Mouse (Mus musculus): Measurements from ENCODE around the gene Kncn. TPM values are rescaled to one million over a fixed set of nuclear protein-coding genes. Genes with fewer than 3 reads are reported as not detected.

The Kncn gene
- total RNA-seq, 2 experiments from 2014 or later = not detected

DNA sequence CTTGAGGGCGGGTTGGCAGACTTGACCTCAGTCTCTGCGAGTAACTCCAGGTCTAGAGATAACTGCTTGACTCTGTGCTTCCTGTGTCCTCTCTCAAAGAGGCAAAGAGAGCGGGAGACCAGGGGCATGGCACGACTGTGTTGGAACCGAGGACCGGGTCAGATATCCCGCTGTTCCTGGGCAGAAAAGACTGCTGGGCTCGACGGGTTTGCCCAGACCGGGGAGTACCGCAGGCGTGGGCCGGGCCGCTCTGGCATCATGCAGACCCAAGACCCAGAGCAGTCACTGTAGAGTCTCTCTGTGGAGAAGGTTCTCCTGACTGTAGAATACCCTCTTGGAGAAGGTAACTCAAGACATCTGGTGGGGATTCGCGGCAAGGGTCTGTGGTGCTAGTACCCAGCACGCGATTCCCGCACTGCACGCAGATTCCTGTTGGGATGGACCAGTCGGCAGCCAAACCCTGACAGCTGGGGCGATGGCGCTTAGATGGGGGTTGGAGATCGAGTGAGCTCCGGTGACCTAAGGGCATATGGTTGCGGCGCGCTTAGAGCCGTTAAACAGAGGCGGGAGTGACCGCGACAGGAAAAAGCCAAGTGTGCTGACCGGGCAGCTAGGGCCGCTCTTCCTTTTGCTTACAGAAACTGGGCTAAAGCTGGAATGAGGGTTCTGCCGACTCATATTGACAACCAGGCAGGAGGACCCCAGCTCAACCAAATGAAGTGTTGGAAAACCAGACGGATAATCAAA is 51.8 kb downstream of the Kncn start:
- intact Hi-C loops (cut with DNase I) = no loop called here
- no peak for DNase-seq

DNA sequence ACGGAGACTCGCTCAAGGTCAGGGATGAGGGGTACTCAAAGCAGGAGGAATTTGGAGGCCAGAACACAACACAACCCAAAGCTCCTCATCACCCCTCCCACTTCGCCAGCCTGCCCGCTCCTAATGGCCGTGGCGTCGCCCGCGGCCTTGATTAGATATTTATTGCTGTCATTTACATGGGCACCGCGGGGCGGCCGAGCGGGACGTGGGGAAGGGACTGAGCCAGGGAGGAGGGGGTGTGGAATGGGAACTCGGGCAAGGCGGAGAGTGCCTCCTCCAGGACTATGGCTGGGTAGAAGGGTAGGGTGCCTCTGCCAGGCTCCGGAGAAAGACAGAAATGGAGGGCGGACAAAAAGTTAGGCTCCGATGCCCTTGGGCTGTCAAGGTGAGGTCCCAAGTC is 52.4 kb downstream of the Kncn start:
- intact Hi-C loops (cut with DNase I) = no loop called here
- no peak for DNase-seq

DNA sequence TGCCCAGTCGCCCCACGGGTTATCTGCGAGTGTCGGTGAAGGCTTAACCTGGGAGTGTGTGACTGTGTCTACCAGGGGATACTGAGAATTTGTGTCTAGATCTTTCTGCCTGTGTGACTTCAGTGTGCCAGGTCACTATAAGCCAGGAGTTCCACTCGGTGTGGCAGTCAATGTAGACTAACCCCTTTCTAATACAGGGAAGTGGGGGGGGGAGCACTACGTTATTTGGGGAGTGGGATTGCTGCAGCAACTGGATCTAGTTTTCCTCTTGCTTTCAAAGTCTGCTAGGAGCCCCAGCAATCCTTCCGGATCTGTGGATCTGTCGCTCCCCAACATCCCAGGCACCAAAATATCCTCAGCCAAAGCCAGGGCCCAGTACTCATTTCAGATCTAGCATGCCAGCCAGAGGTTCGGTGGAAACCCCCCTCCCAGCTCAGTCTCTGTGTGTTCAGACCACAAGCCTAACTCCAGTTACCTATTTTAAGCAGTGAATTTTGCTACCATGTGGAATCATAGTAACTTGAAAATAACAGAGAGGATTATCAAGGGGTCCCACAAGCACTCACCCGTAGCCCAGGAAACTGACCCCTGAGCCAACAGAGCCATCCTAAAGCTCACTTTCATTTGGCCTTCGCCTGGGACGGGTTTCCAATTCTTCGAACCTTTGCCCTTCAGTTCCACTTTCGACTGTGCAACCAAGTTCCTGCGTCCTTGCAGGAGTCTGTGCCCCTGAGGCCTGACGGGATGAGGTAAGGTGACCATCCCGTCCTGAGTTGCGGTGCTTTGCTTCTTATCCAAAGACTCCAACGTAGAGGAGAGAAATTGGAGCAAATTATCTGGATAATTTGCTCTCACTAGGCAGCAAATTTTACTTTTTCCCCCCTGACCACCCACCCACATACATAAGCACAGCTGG is 53.1 kb downstream of the Kncn start:
- intact Hi-C loops (cut with DNase I) = no loop called here
- DNase-seq = no peak

DNA sequence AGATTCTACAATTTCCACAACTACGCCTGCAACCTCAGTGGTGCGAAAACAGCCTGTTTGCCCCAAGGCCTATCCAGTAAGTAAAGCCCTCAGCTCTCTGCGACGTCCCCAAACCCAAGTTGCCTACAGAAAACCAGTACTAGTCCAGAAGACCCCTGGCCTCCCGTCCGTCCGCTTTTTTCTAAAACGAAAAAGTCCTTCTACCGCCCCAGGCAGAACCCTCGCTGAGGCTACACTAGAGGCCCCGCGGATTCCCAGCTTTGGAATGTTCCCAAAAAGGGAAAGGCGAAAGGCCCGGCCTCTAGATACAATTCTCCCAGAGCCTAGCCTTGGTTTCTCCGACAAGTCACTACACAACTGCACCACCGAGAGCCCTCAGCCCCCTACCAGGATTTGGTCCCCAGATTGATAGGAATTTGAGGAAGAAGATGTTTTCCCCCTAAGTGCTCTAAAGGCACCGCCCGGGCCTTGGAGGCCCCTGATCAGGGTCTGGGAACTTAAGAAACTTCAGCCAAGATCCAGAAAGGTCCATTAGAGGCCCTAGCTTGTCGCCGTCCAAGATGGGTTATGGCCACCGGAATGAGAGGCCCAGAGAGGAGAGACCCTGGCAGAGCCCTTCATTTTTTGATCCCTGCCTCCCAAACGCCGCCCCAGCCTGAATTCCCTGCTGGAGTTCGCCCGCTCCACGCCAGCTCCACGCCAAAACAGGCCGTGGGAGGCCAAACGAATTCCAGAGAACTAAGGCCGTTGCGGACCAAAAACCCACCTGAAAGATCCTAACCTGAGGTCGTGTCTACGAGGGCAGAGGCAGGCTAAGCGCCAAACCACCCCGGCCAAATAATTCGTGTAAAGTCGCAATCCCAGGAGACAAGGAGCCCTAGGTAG is 54.3 kb downstream of the Kncn start:
- intact Hi-C loops (cut with DNase I) = no loop called here
- DNase-seq = no peak

Other genes with a start within 250 kb of the Kncn start
- gene Cyp4b1, start 236.7 kb upstream of the Kncn start, total RNA-seq (2021) = 1 to 10 TPM; 2.5 to 3.6 TPM
- 10 to 100 TPM; 35.1 to 35.2 TPM for gene Efcab14, start 146.7 kb upstream of the Kncn start, total RNA-seq (2021)
- gene Tex38, start 103.4 kb upstream of the Kncn start, total RNA-seq (2021) = 1 to 10 TPM; 2.8 to 3.4 TPM
- 10 to 100 TPM; 39.8 to 46.9 TPM for gene Atpaf1, start 99.6 kb upstream of the Kncn start, total RNA-seq (2021)
- gene Mob3c, start 56.3 kb upstream of the Kncn start, total RNA-seq (2021) = 1 to 10 TPM; 1.8 to 3.1 TPM
- 10 to 100 TPM; 22.9 to 24.7 TPM for gene Mknk1, start 45.2 kb upstream of the Kncn start, total RNA-seq (2021)
- gene 6430628N08Rik, start 6.3 kb downstream of the Kncn start, total RNA-seq (2021) = not detected
- gene Dmbx1, start 55.5 kb downstream of the Kncn start, total RNA-seq (2021) = not detected
- under 1 TPM; 0.17 to 0.28 TPM for gene Faah, start 133.5 kb downstream of the Kncn start, total RNA-seq (2021)
- 10 to 100 TPM; 12.5 to 14.5 TPM for gene Nsun4, start 169.5 kb downstream of the Kncn start, total RNA-seq (2021)
- gene Uqcrh, start 190.7 kb downstream of the Kncn start, total RNA-seq (2021) = 100 to 1,000 TPM; 843 to 875 TPM
- gene Lrrc41, start 190.9 kb downstream of the Kncn start, total RNA-seq (2021) = 10 to 100 TPM; 17.3 to 19.3 TPM
- under 1 TPM; 0.77 to 0.99 TPM for gene Rad54l, start 239.3 kb downstream of the Kncn start, total RNA-seq (2021)
- 10 to 100 TPM; 41.2 to 49.5 TPM for gene Pomgnt1, start 239.4 kb downstream of the Kncn start, total RNA-seq (2021)